Mouse (Mus musculus): ENCODE data around the gene Slc24a4. TPM values are rescaled to one million over a fixed set of nuclear protein-coding genes. Genes with fewer than 3 reads are reported as not detected.
"Not testable (repeated sequence)": the region's sequence is repeated elsewhere in the genome, so short reads cannot be mapped to it uniquely, and the experiment has no call there.

Slc24a4 gene
- total RNA-seq, 4 experiments from 2014 or later, result not detected

- no peak for DNase-seq (ENCODE audit: low spot score in 2 of 2)
Observed at GRCm38 (mm10) chr12:102248104-102248503, 119.6 kb downstream of the Slc24a4 start.

- no peak for DNase-seq (ENCODE audit: low spot score in 2 of 2)
Observed at GRCm38 (mm10) chr12:102250316-102250715, 121.8 kb downstream of the Slc24a4 start.

- no peak for DNase-seq (ENCODE audit: low spot score in 2 of 2)
Observed at GRCm38 (mm10) chr12:102251070-102251469, 122.5 kb downstream of the Slc24a4 start.

- DNase-seq (ENCODE audit: low spot score in 2 of 2), result no peak
Observed at GRCm38 (mm10) chr12:102251985-102252384, 123.5 kb downstream of the Slc24a4 start.

GRCm38 (mm10) chr12:102252525-102252924 is 124.0 kb downstream of the Slc24a4 start:
- DNase-seq (ENCODE audit: low spot score in 2 of 2), result no peak

- no peak for DNase-seq (ENCODE audit: low spot score in 2 of 2)
Observed at GRCm38 (mm10) chr12:102255012-102255411, 126.5 kb downstream of the Slc24a4 start.

- no peak for DNase-seq (ENCODE audit: low spot score in 2 of 2)
Observed at GRCm38 (mm10) chr12:102258522-102259112, 130.1 kb downstream of the Slc24a4 start.

GRCm38 (mm10) chr12:102261933-102262396 is 133.4 kb downstream of the Slc24a4 start:
- DNase-seq (ENCODE audit: low spot score in 2 of 2), result no peak

GRCm38 (mm10) chr12:102262809-102263208 is 134.3 kb downstream of the Slc24a4 start:
- no peak for DNase-seq (ENCODE audit: low spot score in 2 of 2)

- no peak for DNase-seq (ENCODE audit: low spot score in 2 of 2)
Observed at GRCm38 (mm10) chr12:102263249-102263648, 134.7 kb downstream of the Slc24a4 start.

GRCm38 (mm10) chr12:102266433-102266832 is 137.9 kb downstream of the Slc24a4 start:
- no peak for DNase-seq (ENCODE audit: low spot score in 2 of 2)

- DNase-seq (ENCODE audit: low spot score in 2 of 2), result no peak
Observed at GRCm38 (mm10) chr12:102269144-102269543, 140.6 kb downstream of the Slc24a4 start.

GRCm38 (mm10) chr12:102270776-102271405 is 142.4 kb downstream of the Slc24a4 start:
- DNase-seq (ENCODE audit: low spot score in 2 of 2), result no peak

GRCm38 (mm10) chr12:102271447-102271846 is 142.9 kb downstream of the Slc24a4 start:
- DNase-seq (ENCODE audit: low spot score in 2 of 2), result no peak

- DNase-seq (ENCODE audit: low spot score in 2 of 2), result peak; percentile 48 to 52
Observed at GRCm38 (mm10) chr12:102275833-102276443, 147.4 kb downstream of the Slc24a4 start.

GRCm38 (mm10) chr12:102280290-102280689 is 151.8 kb downstream of the Slc24a4 start:
- DNase-seq (ENCODE audit: low spot score in 2 of 2), result not testable (repeated sequence)

- no peak for DNase-seq (ENCODE audit: low spot score in 2 of 2)
Observed at GRCm38 (mm10) chr12:102280867-102281503, 152.5 kb downstream of the Slc24a4 start.

- DNase-seq (ENCODE audit: low spot score in 2 of 2), result no peak
Observed at GRCm38 (mm10) chr12:102282126-102282525, 153.6 kb downstream of the Slc24a4 start.

- peak in 1 of 2 experiments; percentile 17 for DNase-seq (ENCODE audit: low spot score in 2 of 2)
Observed at GRCm38 (mm10) chr12:102282763-102283482, 154.4 kb downstream of the Slc24a4 start, which contains the start of gene Rin3. Gene Rin3 (plus strand): TSS chr12:102283048.

GRCm38 (mm10) chr12:102283483-102284266 is 155.1 kb downstream of the Slc24a4 start:
- no peak for DNase-seq (ENCODE audit: low spot score in 2 of 2)

GRCm38 (mm10) chr12:102284267-102284610 is 155.7 kb downstream of the Slc24a4 start:
- no peak for DNase-seq (ENCODE audit: low spot score in 2 of 2)

All from gastrocnemius, adult 8-10 months (tissue).